Mouse (Mus musculus): Measurements from ENCODE around the gene Gm14226. TPM values are rescaled to one million over a fixed set of nuclear protein-coding genes. Genes with fewer than 3 reads are reported as not detected.
A peak's percentile ranks its signal among the peaks of the same experiment; 100 is the strongest.

Gm14226 gene
- polyA plus RNA-seq, 1 experiment from 2014 or later: 0.30 TPM

- no peaks in the 10 kb centered on the region for H3K9me3 ChIP-seq (replicated peaks; ENCODE audit: control insufficient read depth, low read length)
- WGBS (ENCODE audit: insufficient replicate concordance): 58% methylated on average over 3 of the region's 3 CpGs
- no peak overlapping the region for H3K27ac ChIP-seq (ENCODE audit: low read length)
- H3K4me3 ChIP-seq (ENCODE audit: low read depth, low read length): no peak overlapping the region
- no peak for ATAC-seq (ENCODE audit: low read depth)
- no peaks in the 10 kb centered on the region for H3K27me3 ChIP-seq (ENCODE audit: control insufficient read depth, insufficient read depth, low read depth, low read length)
- no peak overlapping the region for H3K9ac ChIP-seq (ENCODE audit: low read depth, low read length)
- H3K4me2 ChIP-seq (ENCODE audit: low read depth, low read length): no peak overlapping the region
- no peaks in the 10 kb centered on the region for H3K36me3 ChIP-seq (ENCODE audit: control insufficient read depth, insufficient read depth)
- no peaks in the 10 kb centered on the region for H3K4me1 ChIP-seq (ENCODE audit: control insufficient read depth, low read depth, low read length)
Observed at GRCm38 (mm10) chr2:155044542-155044941, 26.5 kb downstream of the Gm14226 start.

- no peak for ATAC-seq (ENCODE audit: low read depth)
- 60% methylated on average over 3 of the region's 3 CpGs for WGBS (ENCODE audit: insufficient replicate concordance)
Observed at GRCm38 (mm10) chr2:155045075-155045474, 27.0 kb downstream of the Gm14226 start.

GRCm38 (mm10) chr2:155046803-155047202 lies 28.7 kb downstream of the Gm14226 start:
- H3K4me2 ChIP-seq (ENCODE audit: low read depth, low read length): no peak overlapping the region
- no peaks in the 10 kb centered on the region for H3K36me3 ChIP-seq (ENCODE audit: control insufficient read depth, insufficient read depth)
- H3K4me1 ChIP-seq (ENCODE audit: control insufficient read depth, low read depth, low read length): peaks cover 14% of the 10 kb centered on the region
- H3K9me3 ChIP-seq (replicated peaks; ENCODE audit: control insufficient read depth, low read length): no peaks in the 10 kb centered on the region
- no peaks in the 10 kb centered on the region for H3K27me3 ChIP-seq (ENCODE audit: control insufficient read depth, insufficient read depth, low read depth, low read length)
- no peak overlapping the region for H3K9ac ChIP-seq (ENCODE audit: low read depth, low read length)
- 68% methylated on average over 2 of the region's 2 CpGs for WGBS (ENCODE audit: insufficient replicate concordance)
- no peak for ATAC-seq (ENCODE audit: low read depth)
- H3K4me3 ChIP-seq (ENCODE audit: low read depth, low read length): no peak overlapping the region
- no peak overlapping the region for H3K27ac ChIP-seq (ENCODE audit: low read length)

More at GRCm38 (mm10) chr2:155045075-155045474, 27.0 kb downstream of the Gm14226 start:
- Histone ChIP-seq H3K36me3 (ENCODE audit: control insufficient read depth, insufficient read depth) (no peaks in the 10 kb centered on the region), H3K27me3 (ENCODE audit: control insufficient read depth, insufficient read depth, low read depth, low read length) (no peaks in the 10 kb centered on the region), H3K27ac (ENCODE audit: low read length) (no peak overlapping the region), H3K9ac (ENCODE audit: low read depth, low read length) (no peak overlapping the region), H3K4me1 (ENCODE audit: control insufficient read depth, low read depth, low read length) (peaks cover 2% of the 10 kb centered on the region), H3K9me3 (replicated peaks; ENCODE audit: control insufficient read depth, low read length) (no peaks in the 10 kb centered on the region), H3K4me3 (ENCODE audit: low read depth, low read length) (no peak overlapping the region), H3K4me2 (ENCODE audit: low read depth, low read length) (no peak overlapping the region)

- ATAC-seq (ENCODE audit: low read depth): no peak
- 58% methylated on average over 7 of the region's 7 CpGs for WGBS (ENCODE audit: insufficient replicate concordance)
- no peaks in the 10 kb centered on the region for H3K27me3 ChIP-seq (ENCODE audit: control insufficient read depth, insufficient read depth, low read depth, low read length)
- no peaks in the 10 kb centered on the region for H3K9me3 ChIP-seq (replicated peaks; ENCODE audit: control insufficient read depth, low read length)
- H3K4me3 ChIP-seq (ENCODE audit: low read depth, low read length): no peak overlapping the region
- H3K27ac ChIP-seq (ENCODE audit: low read length): no peak overlapping the region
- H3K36me3 ChIP-seq (ENCODE audit: control insufficient read depth, insufficient read depth): no peaks in the 10 kb centered on the region
- H3K9ac ChIP-seq (ENCODE audit: low read depth, low read length): no peak overlapping the region
- H3K4me2 ChIP-seq (ENCODE audit: low read depth, low read length): no peak overlapping the region
- peaks cover 21% of the 10 kb centered on the region for H3K4me1 ChIP-seq (ENCODE audit: control insufficient read depth, low read depth, low read length)
Observed at GRCm38 (mm10) chr2:155047452-155048178, 29.5 kb downstream of the Gm14226 start.

GRCm38 (mm10) chr2:155050108-155050503 lies 32.0 kb downstream of the Gm14226 start:
- peak overlapping the region; percentile 81 for H3K9ac ChIP-seq (ENCODE audit: low read depth, low read length)
- no peaks in the 10 kb centered on the region for H3K36me3 ChIP-seq (ENCODE audit: control insufficient read depth, insufficient read depth)
- H3K4me3 ChIP-seq (ENCODE audit: low read depth, low read length): peak overlapping the region; percentile 71
- peaks cover 21% of the 10 kb centered on the region for H3K4me1 ChIP-seq (ENCODE audit: control insufficient read depth, low read depth, low read length)
- H3K27ac ChIP-seq (ENCODE audit: low read length): peak overlapping the region; percentile 78
- 31% methylated on average over 5 of the region's 5 CpGs for WGBS (ENCODE audit: insufficient replicate concordance)
- H3K27me3 ChIP-seq (ENCODE audit: control insufficient read depth, insufficient read depth, low read depth, low read length): no peaks in the 10 kb centered on the region
- H3K9me3 ChIP-seq (replicated peaks; ENCODE audit: control insufficient read depth, low read length): no peaks in the 10 kb centered on the region
- H3K4me2 ChIP-seq (ENCODE audit: low read depth, low read length): peak overlapping the region; percentile 99
- no peak for ATAC-seq (ENCODE audit: low read depth)

GRCm38 (mm10) chr2:155050504-155051236 lies 32.6 kb downstream of the Gm14226 start:
- H3K4me3 ChIP-seq (ENCODE audit: low read depth, low read length): peak overlapping the region; percentile 71
- no peaks in the 10 kb centered on the region for H3K9me3 ChIP-seq (replicated peaks; ENCODE audit: control insufficient read depth, low read length)
- peaks cover 22% of the 10 kb centered on the region for H3K4me1 ChIP-seq (ENCODE audit: control insufficient read depth, low read depth, low read length)
- peak overlapping the region; percentile 99 for H3K4me2 ChIP-seq (ENCODE audit: low read depth, low read length)
- H3K27me3 ChIP-seq (ENCODE audit: control insufficient read depth, insufficient read depth, low read depth, low read length): no peaks in the 10 kb centered on the region
- ATAC-seq (ENCODE audit: low read depth): peak; percentile 93
- H3K27ac ChIP-seq (ENCODE audit: low read length): peak overlapping the region; percentile 78
- peak overlapping the region; percentile 81 for H3K9ac ChIP-seq (ENCODE audit: low read depth, low read length)
- 1% methylated on average over 45 of the region's 45 CpGs for WGBS (ENCODE audit: insufficient replicate concordance)
- H3K36me3 ChIP-seq (ENCODE audit: control insufficient read depth, insufficient read depth): no peaks in the 10 kb centered on the region

- Histone ChIP-seq H3K27ac (ENCODE audit: low read length) (peak overlapping the region; percentile 81; the same call in 1 of the 2 replicates), H3K9me3 (replicated peaks; ENCODE audit: control insufficient read depth, low read length) (no peaks in the 10 kb centered on the region), H3K9ac (ENCODE audit: low read depth, low read length) (peak overlapping the region; percentile 61; the same call in 1 of the 2 replicates), H3K4me1 (ENCODE audit: control insufficient read depth, low read depth, low read length) (peaks cover 27% of the 10 kb centered on the region), H3K4me2 (ENCODE audit: low read depth, low read length) (peak overlapping the region; percentile 99), H3K27me3 (ENCODE audit: control insufficient read depth, insufficient read depth, low read depth, low read length) (no peaks in the 10 kb centered on the region), H3K4me3 (ENCODE audit: low read depth, low read length) (peak overlapping the region; percentile 71), H3K36me3 (ENCODE audit: control insufficient read depth, insufficient read depth) (no peaks in the 10 kb centered on the region)
- ATAC-seq (ENCODE audit: low read depth): no peak
- 18% methylated on average over 9 of the region's 9 CpGs for WGBS (ENCODE audit: insufficient replicate concordance)
Observed at GRCm38 (mm10) chr2:155051622-155052351, 33.7 kb downstream of the Gm14226 start.

- peak; percentile 30 for ATAC-seq (ENCODE audit: low read depth)
- Histone ChIP-seq H3K27me3 (ENCODE audit: control insufficient read depth, insufficient read depth, low read depth, low read length) (no peaks in the 10 kb centered on the region), H3K4me3 (ENCODE audit: low read depth, low read length) (no peak overlapping the region), H3K4me1 (ENCODE audit: control insufficient read depth, low read depth, low read length) (peaks cover 27% of the 10 kb centered on the region), H3K27ac (ENCODE audit: low read length) (peak overlapping the region; percentile 81), H3K9me3 (replicated peaks; ENCODE audit: control insufficient read depth, low read length) (no peaks in the 10 kb centered on the region), H3K9ac (ENCODE audit: low read depth, low read length) (no peak overlapping the region), H3K4me2 (ENCODE audit: low read depth, low read length) (no peak overlapping the region), H3K36me3 (ENCODE audit: control insufficient read depth, insufficient read depth) (no peaks in the 10 kb centered on the region)
- WGBS (ENCODE audit: insufficient replicate concordance): 62% methylated on average over 2 of the region's 2 CpGs
Observed at GRCm38 (mm10) chr2:155052681-155053080, 34.6 kb downstream of the Gm14226 start.

All from liver, embryonic 16.5 days (tissue).